Comparison of ENCODE assay signal across 20 mouse cellular contexts in the genomic region with DNA sequence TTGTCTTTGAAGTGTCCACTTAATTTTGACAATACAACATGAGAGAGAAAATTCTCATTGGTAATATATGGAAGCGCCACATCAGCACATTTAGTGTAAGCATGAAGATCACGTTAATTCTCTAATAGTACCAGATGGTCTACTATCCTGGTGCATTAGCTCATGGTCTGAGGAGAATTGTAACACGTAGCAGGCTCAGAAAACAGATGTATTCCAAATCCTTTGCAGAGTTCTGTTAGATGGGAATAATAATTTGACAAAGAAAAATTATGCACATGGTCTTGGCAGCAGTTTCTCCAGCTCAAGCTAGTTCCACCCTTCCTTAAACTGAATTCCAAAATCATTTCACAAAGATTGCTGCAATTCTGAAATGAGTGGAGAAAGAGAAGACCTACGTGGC. TPM values are rescaled to one million over a fixed set of nuclear protein-coding genes. Genes with fewer than 3 reads are reported as not detected.
DNase-seq lines count a peak whose midpoint lies in the region; ATAC-seq and TF ChIP-seq lines count a peak whose summit lies in the region.
"Had no signal": no experiment of that assay in that cellular context is flagged by ENCODE, and none has a peak within 500 bp of the region (broad histone marks: within the 10 kb centered on the region; RNA-seq: fewer than 3 reads in every experiment).

No protein-coding gene starts in this region.

- no peaks in the 10 kb centered on the region for H3K36me3 ChIP-seq in heart, adult 2 months (ENCODE audit: control insufficient read depth, insufficient read depth, low read length)
- H3K36me3 ChIP-seq in lung, embryonic 15.5 days = no peaks in the 10 kb centered on the region
- H3K36me3 ChIP-seq: hindbrain, embryonic 12.5 days; liver, embryonic 13.5 days had no signal

- intact Hi-C loops in heart, adult 2 months (cut with DNase I) = no loop called here

- WGBS in heart, adult 2 months = 63% methylated on average over 4 of the region's 4 CpGs
- 54% methylated on average over 4 of the region's 4 CpGs for WGBS in lung, embryonic 15.5 days

- peak; percentile 35; the same call in 1 of the 2 replicates for ATAC-seq in lung, embryonic 15.5 days (ENCODE audit: borderline replicate concordance, extremely low read depth, low FRiP score, low TSS enrichment)
- ATAC-seq: forebrain, postnatal 0 days; inflammation-experienced regulatory T-cells, adult 6 months; midbrain, embryonic 16.5 days had no signal

- no peak for DNase-seq in heart, adult 2 months
- no peak for DNase-seq in heart, adult 8-10 months (ENCODE audit: low spot score)
- no peak for DNase-seq in lung, postnatal 4 days
- DNase-seq in adipocyte (ENCODE audit: low spot score) = peak; percentile 66
- DNase-seq in skeletal muscle tissue, adult 2 months (ENCODE audit: low read depth, low spot score) = peak; percentile 65
- DNase-seq in layer of hippocampus, adult 9-10 months (ENCODE audit: low spot score) = no peak
- DNase-seq: adrenal gland, postnatal 14 days; cerebellum, adult 18-20 months; cerebellum, postnatal 36 days; forebrain, postnatal 0 days; gastrocnemius, postnatal 10 days; left cerebral cortex, postnatal 4 days; liver, embryonic 13.5 days; spleen, adult 18-20 months; thymus, postnatal 25 days had no signal

- no peaks in the 10 kb centered on the region for H3K27me3 ChIP-seq in heart, adult 2 months (ENCODE audit: control insufficient read depth, insufficient read depth, low read length)
- no peaks in the 10 kb centered on the region for H3K27me3 ChIP-seq in lung, embryonic 15.5 days
- H3K27me3 ChIP-seq: hindbrain, embryonic 12.5 days; liver, embryonic 13.5 days; megakaryocyte, embryonic 14.5 days had no signal

- no peak for TF ChIP-seq EP300 in heart, adult 2 months (IDR thresholded peaks at IDR 0.05; ENCODE audit: insufficient read depth, low read depth, low read length)

- no peak overlapping the region for H3K9ac ChIP-seq in heart, adult 2 months (ENCODE audit: low read depth, low read length)
- H3K9ac ChIP-seq in lung, embryonic 15.5 days = no peak overlapping the region
- H3K9ac ChIP-seq: forebrain, postnatal 0 days; hindbrain, embryonic 12.5 days; liver, embryonic 13.5 days had no signal

- no peak overlapping the region for H3K4me3 ChIP-seq in heart, adult 2 months
- no peak overlapping the region for H3K4me3 ChIP-seq in lung, embryonic 15.5 days
- H3K4me3 ChIP-seq: hindbrain, embryonic 12.5 days; liver, embryonic 13.5 days; megakaryocyte, embryonic 14.5 days had no signal

- H3K4me1 ChIP-seq in heart, adult 2 months (ENCODE audit: control insufficient read depth, insufficient read depth, low read length) = no peaks in the 10 kb centered on the region
- H3K4me1 ChIP-seq in lung, embryonic 15.5 days = no peaks in the 10 kb centered on the region
- H3K4me1 ChIP-seq: hindbrain, embryonic 12.5 days; liver, embryonic 13.5 days; megakaryocyte, embryonic 14.5 days had no signal

- TF ChIP-seq POLR2A in heart, adult 2 months (IDR thresholded peaks at IDR 0.05; ENCODE audit: insufficient read depth, low read depth, low read length) = no peak

- H3K79me2 ChIP-seq in heart, adult 2 months (replicated peaks; ENCODE audit: control insufficient read depth, insufficient read depth, low read length) = no peaks in the 10 kb centered on the region

- peak overlapping the region; percentile 11; the same call in 1 of the 2 replicates for H3K27ac ChIP-seq in heart, adult 2 months
- H3K27ac ChIP-seq in lung, embryonic 15.5 days = no peak overlapping the region
- H3K27ac ChIP-seq: hindbrain, embryonic 12.5 days; liver, embryonic 13.5 days had no signal

- H3K4me2 ChIP-seq in lung, embryonic 15.5 days = no peak overlapping the region
- H3K4me2 ChIP-seq: hindbrain, embryonic 12.5 days; liver, embryonic 13.5 days had no signal

- H3K9me3 ChIP-seq in lung, embryonic 15.5 days = no peaks in the 10 kb centered on the region
- H3K9me3 ChIP-seq: hindbrain, embryonic 12.5 days; liver, embryonic 13.5 days; megakaryocyte, embryonic 14.5 days had no signal

- no peak for TF ChIP-seq CTCF in heart, adult 2 months (IDR thresholded peaks at IDR 0.05)

RNA-seq across cellular contexts. Expression of gene Col3a1, which starts 21.3 kb away (rescaled TPM):
- total RNA-seq in heart, adult 2 months (2021) = 100 to 1,000 TPM in 1 of 2 experiments, 10 to 100 TPM in 1; 77.8 to 183 TPM
- 78.8 and 130 TPM in 2 replicates for polyA plus RNA-seq in heart, adult 2 months (2012; rRNA removed)
- total RNA-seq in heart, adult 8-10 months (2022) = 100 to 1,000 TPM in 1 of 4 experiments, 10 to 100 TPM in 3; 34.9 to 108 (median 70.2) TPM
- polyA plus RNA-seq in lung, embryonic 15.5 days (2015; fragmentation: Nextera tagmentation; extraction: Ambion mirVana) = 1,473 and 1,574 TPM in 2 replicates
- polyA plus RNA-seq: inflammation-experienced regulatory T-cells, adult 6 months had no signal

Comparison
In these comparisons a context has a peak if more than half of its experiments do, and no peak if none do; other contexts are left out.
1. DNase-seq: peak in adipocyte (single experiment) and skeletal muscle tissue, adult 2 months (single experiment); none in heart, adult 2 months (0 of 2), heart, adult 8-10 months (single experiment), lung, postnatal 4 days (0 of 2) and layer of hippocampus, adult 9-10 months (single experiment).